Mouse (Mus musculus): Measurements from ENCODE around the gene Capn2. TPM values are rescaled to one million over a fixed set of nuclear protein-coding genes. Genes with fewer than 3 reads are reported as not detected.

The Capn2 gene
- polyA plus RNA-seq, 1 experiment from 2014 or later = 152 TPM

DNA sequence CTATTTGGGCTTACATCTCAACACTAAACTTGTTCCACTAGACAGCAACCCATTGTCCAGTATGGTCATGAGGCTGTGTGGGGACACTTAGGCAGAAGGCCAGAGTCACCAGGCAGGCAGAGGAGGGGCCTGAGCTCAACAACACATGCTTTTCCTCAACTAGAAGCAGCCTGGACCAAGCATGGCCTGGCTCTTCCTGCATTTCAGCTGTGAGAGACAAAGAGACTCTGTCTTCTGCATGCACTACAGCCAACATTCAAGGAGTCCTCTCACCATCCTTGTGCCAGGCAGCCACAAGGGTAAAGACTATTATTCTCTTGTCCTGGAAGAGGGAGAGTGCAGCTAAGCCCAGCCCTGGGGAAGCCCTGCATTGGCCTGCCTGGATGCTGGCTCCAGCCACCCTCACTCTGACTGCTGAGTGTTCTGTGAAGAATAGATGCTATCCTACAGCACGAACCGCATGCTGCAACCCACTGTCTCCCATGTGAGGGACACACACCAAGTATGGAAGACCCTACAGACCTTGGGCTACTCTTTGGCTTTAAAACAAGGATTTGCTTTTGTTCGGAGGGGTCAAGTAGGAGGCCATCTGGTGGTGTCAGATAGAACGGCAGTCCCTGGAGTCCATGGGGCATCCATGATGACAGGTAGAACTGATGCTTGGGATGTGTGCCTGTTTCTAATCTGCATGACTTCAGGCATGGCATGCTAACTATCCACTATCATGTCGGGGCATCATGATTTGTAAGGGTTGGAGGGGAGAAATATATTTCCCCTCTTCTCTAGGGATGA, 42.2 kb downstream of the Capn2 start:
- no peaks in the 10 kb centered on the region for H3K27me3 ChIP-seq
- no peak for ATAC-seq (ENCODE audit: insufficient number of reproducible peaks, insufficient read depth, low FRiP score, low TSS enrichment)
- no peaks in the 10 kb centered on the region for H3K9me3 ChIP-seq
- no peak overlapping the region for H3K9ac ChIP-seq
- H3K4me3 ChIP-seq = no peak overlapping the region
- H3K27ac ChIP-seq = no peak overlapping the region
- no peaks in the 10 kb centered on the region for H3K4me1 ChIP-seq
- H3K36me3 ChIP-seq = peaks cover 92% of the 10 kb centered on the region
- 79% methylated on average over 5 of the region's 5 CpGs for WGBS
- no peak overlapping the region for H3K4me2 ChIP-seq (replicated peaks)

- peaks cover 55% of the 10 kb centered on the region for H3K36me3 ChIP-seq
- no peak for ATAC-seq (ENCODE audit: insufficient number of reproducible peaks, insufficient read depth, low FRiP score, low TSS enrichment)
- no peak overlapping the region for H3K4me2 ChIP-seq (replicated peaks)
- H3K4me3 ChIP-seq = no peak overlapping the region
- no peak overlapping the region for H3K9ac ChIP-seq
- no peaks in the 10 kb centered on the region for H3K4me1 ChIP-seq
- no peaks in the 10 kb centered on the region for H3K27me3 ChIP-seq
- WGBS = 94% methylated on average over 4 of the region's 4 CpGs
- no peak overlapping the region for H3K27ac ChIP-seq
- H3K9me3 ChIP-seq = no peaks in the 10 kb centered on the region
These were observed 51.4 kb downstream of the Capn2 start for GRCm38 (mm10) chr1:182465978-182466377.

- WGBS = 77% methylated on average over 4 of the region's 4 CpGs
- Histone ChIP-seq H3K9me3 (no peaks in the 10 kb centered on the region), H3K4me1 (no peaks in the 10 kb centered on the region), H3K27me3 (no peaks in the 10 kb centered on the region), H3K36me3 (peaks cover 48% of the 10 kb centered on the region), H3K4me2 (replicated peaks) (no peak overlapping the region), H3K9ac (no peak overlapping the region), H3K27ac (no peak overlapping the region), H3K4me3 (no peak overlapping the region)
- ATAC-seq (ENCODE audit: insufficient number of reproducible peaks, insufficient read depth, low FRiP score, low TSS enrichment) = no peak
These were observed 52.1 kb downstream of the Capn2 start for GRCm38 (mm10) chr1:182465309-182465708.

DNA sequence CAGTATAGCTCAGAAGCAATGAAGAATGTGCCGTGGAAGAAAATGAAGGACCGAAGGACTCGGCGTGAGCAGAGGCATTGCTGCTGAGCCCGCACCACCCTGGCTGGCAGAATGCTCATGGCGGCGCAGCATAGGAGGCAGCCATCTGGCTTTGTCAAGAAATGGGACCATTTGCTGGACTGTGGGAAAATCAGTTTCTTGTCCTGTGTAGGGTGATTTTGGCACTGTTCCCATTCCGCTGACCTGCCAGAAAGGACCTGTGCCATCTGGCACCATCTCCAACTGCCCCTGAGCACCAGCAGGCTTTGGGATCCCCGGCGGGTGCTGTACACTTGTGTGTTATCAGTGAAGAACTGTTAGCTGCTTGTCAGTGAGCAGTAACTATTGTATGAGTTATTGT, 55.6 kb downstream of the Capn2 start:
- Histone ChIP-seq H3K9me3 (no peaks in the 10 kb centered on the region), H3K4me1 (no peaks in the 10 kb centered on the region), H3K4me2 (replicated peaks) (no peak overlapping the region), H3K36me3 (peaks cover 34% of the 10 kb centered on the region), H3K27ac (no peak overlapping the region), H3K27me3 (no peaks in the 10 kb centered on the region), H3K9ac (no peak overlapping the region), H3K4me3 (no peak overlapping the region)
- no peak for ATAC-seq (ENCODE audit: insufficient number of reproducible peaks, insufficient read depth, low FRiP score, low TSS enrichment)
- 96% methylated on average over 10 of the region's 10 CpGs for WGBS

DNA sequence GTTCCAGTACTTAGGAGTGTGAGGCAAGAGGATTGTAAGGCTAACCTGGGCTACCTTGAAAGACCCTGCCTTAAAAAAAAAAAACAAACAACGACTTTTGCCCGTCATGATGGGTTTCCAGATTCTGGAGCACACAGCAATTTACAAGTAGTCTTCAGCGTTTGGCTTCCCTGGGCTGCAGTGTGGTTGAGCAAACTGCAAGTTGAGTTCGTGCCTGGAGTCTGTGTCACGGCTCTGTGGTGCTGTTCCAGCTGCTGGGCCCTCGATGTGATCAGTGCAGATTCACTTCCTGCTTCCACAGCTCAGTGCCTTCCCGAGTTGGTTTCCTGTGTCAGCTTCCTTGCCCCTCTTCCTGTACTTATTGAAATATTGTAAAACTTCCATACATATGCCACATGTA, 56.1 kb downstream of the Capn2 start:
- WGBS = 63% methylated on average over 7 of the region's 7 CpGs
- peaks cover 35% of the 10 kb centered on the region for H3K36me3 ChIP-seq

GRCm38 (mm10) chr1:182460291-182461244, 56.8 kb downstream of the Capn2 start:
- Histone ChIP-seq H3K27ac (0 out of 2 replicates have a peak overlapping the region, but pooled peaks have one; percentile 23), H3K4me1 (no peaks in the 10 kb centered on the region), H3K4me2 (replicated peaks) (no peak overlapping the region), H3K4me3 (no peak overlapping the region), H3K36me3 (peaks cover 42% of the 10 kb centered on the region), H3K27me3 (no peaks in the 10 kb centered on the region), H3K9ac (no peak overlapping the region), H3K9me3 (no peaks in the 10 kb centered on the region)
- WGBS = 78% methylated on average over 13 of the region's 13 CpGs
- no peak for ATAC-seq (ENCODE audit: insufficient number of reproducible peaks, insufficient read depth, low FRiP score, low TSS enrichment)

More for the DNA sequence above, 56.1 kb downstream of the Capn2 start:
- no peak overlapping the region for H3K4me3 ChIP-seq
- no peaks in the 10 kb centered on the region for H3K9me3 ChIP-seq
- H3K4me1 ChIP-seq = no peaks in the 10 kb centered on the region
- H3K4me2 ChIP-seq (replicated peaks) = no peak overlapping the region
- H3K9ac ChIP-seq = no peak overlapping the region
- H3K27me3 ChIP-seq = no peaks in the 10 kb centered on the region
- H3K27ac ChIP-seq = 0 out of 2 replicates have a peak overlapping the region, but pooled peaks have one; percentile 42
- ATAC-seq (ENCODE audit: insufficient number of reproducible peaks, insufficient read depth, low FRiP score, low TSS enrichment) = no peak

GRCm38 (mm10) chr1:182459436-182459835, 58.0 kb downstream of the Capn2 start:
- Histone ChIP-seq H3K4me2 (replicated peaks) (no peak overlapping the region), H3K4me3 (no peak overlapping the region), H3K9me3 (no peaks in the 10 kb centered on the region), H3K9ac (no peak overlapping the region), H3K27ac (no peak overlapping the region), H3K36me3 (peaks cover 53% of the 10 kb centered on the region), H3K27me3 (no peaks in the 10 kb centered on the region), H3K4me1 (no peaks in the 10 kb centered on the region)
- no peak for ATAC-seq (ENCODE audit: insufficient number of reproducible peaks, insufficient read depth, low FRiP score, low TSS enrichment)
- WGBS = 72% methylated on average over 8 of the region's 8 CpGs

DNA sequence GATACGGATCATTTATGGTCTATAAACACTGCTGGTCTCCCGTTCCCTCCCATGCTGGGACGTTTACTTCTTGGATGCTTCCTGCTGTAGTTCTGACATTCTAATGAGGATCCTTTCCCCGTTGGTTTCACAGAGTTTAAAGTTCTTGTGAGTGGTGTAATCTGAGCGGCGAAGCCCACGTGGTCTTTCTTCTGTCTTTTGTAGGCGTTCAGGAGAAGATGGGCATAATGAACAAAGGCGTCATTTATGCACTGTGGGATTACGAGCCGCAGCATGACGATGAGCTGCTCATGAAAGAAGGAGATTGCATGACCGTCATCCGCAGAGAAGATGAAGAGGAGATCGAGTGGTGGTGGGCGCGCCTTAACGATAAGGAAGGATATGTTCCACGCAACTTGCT, 58.9 kb downstream of the Capn2 start:
- ATAC-seq (ENCODE audit: insufficient number of reproducible peaks, insufficient read depth, low FRiP score, low TSS enrichment) = no peak
- Histone ChIP-seq H3K27ac (no peak overlapping the region), H3K4me2 (replicated peaks) (no peak overlapping the region), H3K9me3 (no peaks in the 10 kb centered on the region), H3K4me3 (no peak overlapping the region), H3K36me3 (peaks cover 58% of the 10 kb centered on the region), H3K9ac (no peak overlapping the region), H3K27me3 (no peaks in the 10 kb centered on the region), H3K4me1 (no peaks in the 10 kb centered on the region)
- WGBS = 87% methylated on average over 19 of the region's 19 CpGs

DNA sequence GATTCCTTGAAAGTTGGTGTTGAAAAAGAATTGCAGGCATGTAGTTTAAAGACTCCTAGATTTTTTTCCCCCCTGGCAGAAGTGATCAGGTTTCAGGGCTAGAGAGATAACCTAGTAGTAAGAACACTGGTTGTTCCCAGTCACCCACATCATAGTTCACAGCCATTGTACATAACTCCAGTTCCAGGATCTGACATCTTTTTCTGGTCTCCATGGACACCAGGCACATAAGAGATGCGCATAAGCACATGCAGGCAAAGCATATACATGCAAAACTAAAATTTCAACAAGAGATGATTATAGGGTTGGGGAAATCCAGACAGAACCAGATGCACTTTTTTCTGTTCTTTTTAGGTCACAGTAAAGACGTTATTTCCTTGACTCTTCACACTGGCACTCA, 62.3 kb downstream of the Capn2 start:
- H3K4me2 ChIP-seq (replicated peaks) = no peak overlapping the region
- ATAC-seq (ENCODE audit: insufficient number of reproducible peaks, insufficient read depth, low FRiP score, low TSS enrichment) = no peak
- H3K9me3 ChIP-seq = no peaks in the 10 kb centered on the region
- H3K4me3 ChIP-seq = no peak overlapping the region
- H3K27me3 ChIP-seq = no peaks in the 10 kb centered on the region
- H3K36me3 ChIP-seq = peaks cover 54% of the 10 kb centered on the region
- no peak overlapping the region for H3K9ac ChIP-seq
- no peaks in the 10 kb centered on the region for H3K4me1 ChIP-seq
- no peak overlapping the region for H3K27ac ChIP-seq
- 89% methylated on average over 2 of the region's 2 CpGs for WGBS

- Histone ChIP-seq H3K27ac (no peak overlapping the region), H3K27me3 (no peaks in the 10 kb centered on the region), H3K9ac (no peak overlapping the region), H3K4me1 (no peaks in the 10 kb centered on the region), H3K36me3 (peaks cover 56% of the 10 kb centered on the region), H3K9me3 (no peaks in the 10 kb centered on the region), H3K4me2 (replicated peaks) (no peak overlapping the region), H3K4me3 (no peak overlapping the region)
- 54% methylated on average over 4 of the region's 4 CpGs for WGBS
- no peak for ATAC-seq (ENCODE audit: insufficient number of reproducible peaks, insufficient read depth, low FRiP score, low TSS enrichment)
These were observed 64.9 kb downstream of the Capn2 start for GRCm38 (mm10) chr1:182452473-182452872.

DNA sequence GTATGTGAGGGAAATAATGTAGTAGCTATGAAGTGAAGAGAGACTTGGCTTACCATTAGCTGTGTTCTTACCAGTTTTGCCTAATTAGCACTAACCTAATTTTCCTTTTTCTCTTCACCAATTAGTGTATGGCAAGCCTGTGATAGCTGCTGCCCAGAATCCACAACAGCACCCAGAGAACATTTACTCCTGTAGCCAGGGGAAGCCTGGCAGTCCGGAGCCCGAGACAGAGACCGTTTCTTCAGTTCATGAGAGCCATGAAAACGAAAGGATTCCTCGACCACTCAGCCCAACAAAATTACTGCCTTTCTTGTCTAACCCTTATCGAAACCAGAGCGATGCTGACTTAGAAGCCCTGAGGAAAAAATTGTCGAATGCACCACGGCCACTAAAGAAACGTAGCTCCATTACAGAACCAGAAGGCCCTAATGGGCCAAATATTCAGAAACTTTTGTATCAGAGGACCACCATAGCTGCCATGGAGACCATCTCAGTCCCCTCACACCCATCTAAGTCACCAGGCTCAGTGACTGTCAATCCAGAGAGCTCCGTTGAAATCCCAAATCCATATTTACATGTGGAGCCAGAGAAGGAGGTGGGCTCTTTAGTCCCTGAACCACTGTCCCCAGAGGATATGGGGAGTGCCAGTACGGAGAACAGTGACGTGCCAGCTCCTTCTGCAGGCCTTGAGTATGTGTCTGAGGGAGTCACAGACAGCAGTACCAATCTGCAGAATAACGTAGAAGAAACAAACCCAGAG, 69.0 kb downstream of the Capn2 start:
- Histone ChIP-seq H3K27me3 (no peaks in the 10 kb centered on the region), H3K4me1 (no peaks in the 10 kb centered on the region), H3K4me2 (replicated peaks) (no peak overlapping the region), H3K4me3 (no peak overlapping the region), H3K27ac (no peak overlapping the region), H3K9me3 (no peaks in the 10 kb centered on the region), H3K36me3 (peaks cover 65% of the 10 kb centered on the region), H3K9ac (no peak overlapping the region)
- WGBS = 95% methylated on average over 14 of the region's 14 CpGs
- no peak for ATAC-seq (ENCODE audit: insufficient number of reproducible peaks, insufficient read depth, low FRiP score, low TSS enrichment)

All from embryonic facial prominence, embryonic 12.5 days (tissue).